Mouse (Mus musculus) Patski (cell line): Measurements from ENCODE around the gene Egfr. TPM values are rescaled to one million over a fixed set of nuclear protein-coding genes. Genes with fewer than 3 reads are reported as not detected.

Experiments
- ATAC-seq: fragments of 100-300 bp; one replicate; pipeline ENCODE4 v1.8.0; 2021
- CTCF ChIA-PET: fragments of 350-600 bp; sonication (Branson Sonifier 250); formaldehyde crosslinking; loops from one replicate; lab custom pipeline; 2022; ENCODE audit warnings: inconsistent platforms; lab: Charles Lee
- POLR2A ChIA-PET: fragments of 350-600 bp; sonication (Branson Sonifier 250); formaldehyde crosslinking; loops from one replicate; lab custom pipeline; 2022; ENCODE audit warnings: antibody characterized with exemption, inconsistent platforms; lab: Charles Lee
- DNase-seq: peaks from one replicate; pipeline ENCODE4 v3.0.0-alpha.2; 2011; ENCODE audit warnings: low read depth, low spot score
- H3K27me3 ChIP-seq: fragments of 371-371 bp; one replicate; pipeline ENCODE4 v1.5.1; 2021
- CTCF ChIP-seq: fragments of 100-300 bp; IDR thresholded peaks from one replicate; pipeline ENCODE4 v1.5.1; 2021
- in situ Hi-C: fragments of 300-500 bp; cut with MboI; formaldehyde crosslinking; loops from 3 replicates; pipeline ENCODE4 v1.11.1; 2018; ENCODE audit warnings: low pct_unique_long_range_greater_than_20kb, mixed read lengths
- polyA plus RNA-seq: library from polyadenylated mRNA; unstranded; gene quantifications from one replicate; pipeline ENCODE4 v1.2.3, GENCODE M21; 2021

Egfr gene
- polyA plus RNA-seq, 1 experiment from 2014 or later = 30.7 TPM

GRCm38 (mm10) chr11:16886152-16886551, 134.1 kb downstream of the Egfr start:
- CTCF ChIA-PET = no interaction called here
- no peak for ATAC-seq
- POLR2A ChIA-PET = no interaction called here
- in situ Hi-C loops = no loop called here
- TF ChIP-seq CTCF = no peak
- no peak for DNase-seq
- H3K27me3 ChIP-seq = no peaks in the 10 kb centered on the region

DNA sequence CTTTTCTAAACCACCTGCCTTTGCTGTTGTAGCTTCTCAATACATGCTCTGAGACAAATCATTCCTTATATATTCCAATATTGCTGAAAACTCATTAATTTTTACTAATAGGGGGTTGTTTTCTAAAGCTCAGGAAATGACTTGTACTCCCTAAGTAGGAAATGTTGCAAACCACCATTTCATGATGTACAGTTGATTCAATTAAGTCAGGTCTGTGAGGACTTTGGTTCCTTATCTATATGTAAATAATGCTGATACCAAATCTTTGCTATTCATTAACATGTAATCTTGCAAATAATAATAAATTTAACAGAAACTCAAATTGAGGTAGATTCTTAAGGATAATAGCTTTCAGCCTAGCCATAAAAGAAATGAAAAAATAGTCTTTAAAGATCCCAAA, 136.1 kb downstream of the Egfr start:
- DNase-seq (no peak), ATAC-seq (no peak)
- in situ Hi-C loops = no loop called here
- no peak for TF ChIP-seq CTCF
- CTCF ChIA-PET = interaction anchor here (0.9 to 1.2 kb wide), 2 partner anchors 13 to 61 kb away, joined by 3 read pairs; no protein-coding TSS in a partner anchor
- H3K27me3 ChIP-seq = no peaks in the 10 kb centered on the region
- POLR2A ChIA-PET = no interaction called here

DNA sequence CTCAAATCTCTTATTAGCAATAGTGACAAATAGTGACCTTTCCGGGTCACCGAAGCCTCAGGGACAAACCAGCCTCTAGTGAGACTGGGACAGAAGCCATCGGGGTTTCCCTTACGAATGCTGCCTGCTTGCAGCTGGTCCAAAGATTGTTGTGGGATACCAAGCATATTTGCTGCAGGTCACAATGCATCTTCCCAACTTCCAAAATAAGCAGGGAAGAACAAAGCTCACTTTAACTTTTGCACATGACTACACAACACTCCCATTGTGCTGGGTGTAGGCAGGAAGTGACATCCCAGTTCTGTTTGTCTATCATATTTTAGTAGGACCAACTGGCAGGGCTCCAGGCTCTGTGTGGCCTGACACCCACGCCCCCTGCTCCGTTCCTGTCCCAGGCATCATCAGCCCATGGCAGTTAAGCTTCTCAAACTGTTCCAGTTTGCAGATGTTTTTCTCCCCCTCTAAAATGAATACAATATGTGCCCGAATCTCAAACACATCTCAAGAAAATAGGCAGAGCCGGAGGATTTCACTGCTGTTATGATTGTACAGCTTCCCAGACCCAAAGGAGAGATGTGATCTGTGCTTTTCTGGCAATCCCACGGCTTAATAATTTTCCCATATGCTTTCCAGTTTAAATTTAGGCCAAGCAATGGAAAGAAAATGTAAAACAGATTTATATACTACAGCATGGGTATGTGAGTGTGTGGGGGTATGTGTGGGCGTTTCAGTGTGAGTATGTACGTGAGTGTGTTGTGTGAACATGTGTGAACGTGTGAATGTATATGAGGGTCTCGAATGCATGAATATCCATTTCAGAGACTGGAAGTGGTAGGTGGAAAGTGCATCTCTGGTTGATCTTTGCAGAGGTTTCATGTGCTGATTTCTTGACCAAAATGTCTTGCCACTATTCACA, 143.7 kb downstream of the Egfr start:
- CTCF ChIA-PET = interaction anchor here (0.9 to 2.9 kb wide), 4 partner anchors 10 to 317 kb away, joined by 3 to 9 read pairs (median 4); no protein-coding TSS in a partner anchor
- ATAC-seq = peak; percentile 38
- in situ Hi-C loops = loop anchor here (5.0 kb wide), 1 partner anchor 42 kb away; no protein-coding TSS in a partner anchor
- TF ChIP-seq CTCF = no peak
- POLR2A ChIA-PET = no interaction called here
- H3K27me3 ChIP-seq = no peaks in the 10 kb centered on the region
- no peak for DNase-seq

DNA sequence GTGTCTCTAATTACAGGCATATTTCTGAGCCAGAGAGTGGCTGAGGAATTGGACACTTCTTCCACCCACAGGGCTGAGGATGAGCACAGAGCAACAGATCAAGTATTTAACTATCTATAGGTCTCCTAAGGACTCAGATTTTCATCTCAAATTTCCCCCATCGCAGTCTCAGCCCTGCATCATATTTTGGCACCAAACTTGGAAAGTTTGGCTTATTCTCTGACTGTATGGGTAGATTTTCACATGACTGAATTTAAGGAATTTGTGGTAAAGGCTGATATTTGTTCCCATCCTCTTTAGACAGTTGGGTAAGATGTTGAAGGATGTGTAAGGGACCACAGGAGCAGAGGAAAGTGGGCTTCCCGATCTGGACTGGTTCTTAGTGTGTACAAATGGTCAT, 145.7 kb downstream of the Egfr start:
- CTCF ChIA-PET = no interaction called here
- no peak for TF ChIP-seq CTCF
- in situ Hi-C loops = loop anchor here (5.0 kb wide), 1 partner anchor 40 kb away; no protein-coding TSS in a partner anchor
- POLR2A ChIA-PET = no interaction called here
- ATAC-seq = peak; percentile 66
- H3K27me3 ChIP-seq = no peaks in the 10 kb centered on the region
- DNase-seq = peak; percentile 54

DNA sequence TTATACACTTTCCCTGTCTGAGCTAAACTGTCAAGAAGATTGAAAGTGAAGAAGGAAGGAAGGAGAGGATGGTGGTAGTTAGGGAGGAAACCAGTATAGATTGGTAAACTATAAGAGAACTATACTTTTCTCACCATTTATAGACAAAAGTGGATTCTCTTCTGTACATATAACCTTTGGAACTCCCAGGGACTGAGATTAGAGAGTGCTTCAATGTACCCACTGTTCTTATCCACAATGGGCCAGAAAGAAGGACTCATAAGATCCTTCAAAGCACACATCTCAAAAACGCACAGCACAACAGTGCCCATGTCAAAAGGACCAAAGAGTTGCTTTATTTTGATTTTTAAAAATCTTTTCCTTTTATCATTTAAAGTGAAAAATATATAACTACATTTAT, 148.2 kb downstream of the Egfr start:
- TF ChIP-seq CTCF = no peak
- ChIA-PET CTCF (interaction anchor here (1.2 kb wide), 1 partner anchor 20 kb away, joined by 3 read pairs; no protein-coding TSS in a partner anchor), POLR2A (no interaction called here)
- no peak for ATAC-seq
- no peak for DNase-seq
- in situ Hi-C loops = no loop called here
- no peaks in the 10 kb centered on the region for H3K27me3 ChIP-seq

GRCm38 (mm10) chr11:16900653-16901416, 148.8 kb downstream of the Egfr start:
- in situ Hi-C loops = no loop called here
- H3K27me3 ChIP-seq = no peaks in the 10 kb centered on the region
- no peak for TF ChIP-seq CTCF
- ATAC-seq (no peak), DNase-seq (no peak)
- CTCF ChIA-PET = interaction anchor here (0.6 to 1.4 kb wide), 4 partner anchors 16 to 368 kb away, joined by 3 to 4 read pairs (median 3); no protein-coding TSS in a partner anchor
- POLR2A ChIA-PET = interaction anchor here (0.7 to 0.8 kb wide), 2 partner anchors 23 to 92 kb away, joined by 3 read pairs; no protein-coding TSS in a partner anchor

GRCm38 (mm10) chr11:16904302-16905011, 152.5 kb downstream of the Egfr start:
- ATAC-seq (peak; percentile 22), DNase-seq (peak; percentile 25)
- no peak for TF ChIP-seq CTCF
- CTCF ChIA-PET = interaction anchor here (1.3 to 2.5 kb wide), 3 partner anchors 9 to 44 kb away, joined by 3 to 9 read pairs (median 3); no protein-coding TSS in a partner anchor
- H3K27me3 ChIP-seq = no peaks in the 10 kb centered on the region
- POLR2A ChIA-PET = no interaction called here
- in situ Hi-C loops = no loop called here

DNA sequence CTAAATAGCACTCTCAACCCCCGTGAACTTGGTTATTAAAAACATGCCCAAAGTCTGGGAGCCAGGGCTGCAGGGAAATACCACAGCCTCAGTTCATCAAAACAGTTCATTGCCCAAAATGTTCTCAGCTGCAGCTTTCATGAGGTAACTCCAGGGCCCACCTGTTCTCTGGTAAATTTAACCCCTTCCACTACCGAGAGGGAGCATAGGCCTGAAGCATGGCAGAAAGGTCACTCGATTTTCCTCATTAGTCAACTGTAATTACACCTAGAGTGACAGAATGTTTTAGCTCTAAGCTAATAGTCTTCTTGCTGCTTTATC, 153.0 kb downstream of the Egfr start:
- no peaks in the 10 kb centered on the region for H3K27me3 ChIP-seq
- no peak for TF ChIP-seq CTCF
- POLR2A ChIA-PET = no interaction called here
- CTCF ChIA-PET = interaction anchor here (0.8 to 2.5 kb wide), 4 partner anchors 10 to 44 kb away, joined by 3 to 9 read pairs (median 3); no protein-coding TSS in a partner anchor
- in situ Hi-C loops = no loop called here
- ATAC-seq (no peak), DNase-seq (no peak)

DNA sequence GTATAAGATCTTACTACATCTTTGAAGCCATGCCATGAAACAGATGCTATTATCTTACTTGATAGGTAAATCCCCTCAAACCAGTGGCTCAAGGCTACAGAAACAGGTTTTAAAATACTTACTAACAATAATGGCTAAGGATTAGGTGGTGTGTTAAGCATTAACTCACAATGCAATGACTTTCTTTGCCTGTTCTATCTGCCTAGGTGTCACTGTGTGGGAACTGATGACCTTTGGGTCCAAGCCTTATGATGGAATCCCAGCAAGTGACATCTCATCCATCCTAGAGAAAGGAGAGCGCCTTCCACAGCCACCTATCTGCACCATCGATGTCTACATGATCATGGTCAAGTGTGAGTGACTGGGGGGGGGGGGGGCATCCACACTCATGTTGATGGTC, 154.5 kb downstream of the Egfr start:
- no peak for ATAC-seq
- ChIA-PET POLR2A (no interaction called here), CTCF (interaction anchor here (2.5 kb wide), 1 partner anchor 11 kb away, joined by 9 read pairs; no protein-coding TSS in a partner anchor)
- no peaks in the 10 kb centered on the region for H3K27me3 ChIP-seq
- in situ Hi-C loops = no loop called here
- no peak for DNase-seq
- TF ChIP-seq CTCF = no peak
